Mouse (Mus musculus) large intestine, adult 2 months (tissue): ENCODE data around the gene Mgrn1. TPM values are rescaled to one million over a fixed set of nuclear protein-coding genes. Genes with fewer than 3 reads are reported as not detected.

Source experiments
- DNase-seq: peaks from one replicate; pipeline ENCODE4 v3.0.0-alpha.2; 2012; ENCODE audit warnings: low read depth, low spot score
- WGBS: fragments of 180-500 bp; shearing (Covaris S2); methylation state at CpG from one replicate; pipeline ENCODE4 v1.1.7; 2018; 5-methylcytosine and 5-hydroxymethylcytosine counted together
- polyA plus RNA-seq: library from polyadenylated mRNA; depleted of rRNA; stranded (reverse); fragments of >200 nt; gene quantifications from 2 replicates; pipeline ENCODE4 v1.2.3, GENCODE M21; 2012

Mgrn1 gene
- polyA plus RNA-seq, 1 experiment: 102 TPM

- 82% methylated on average over 1 of the region's 1 CpGs for whole genome bisulfite sequencing
- DNase-seq: no peak
These were observed 19.5 kb downstream of the Mgrn1 start for GRCm38 (mm10) chr16:4905591-4905990.

GRCm38 (mm10) chr16:4906559-4906958 lies 20.5 kb downstream of the Mgrn1 start:
- DNase-seq: no peak

DNA sequence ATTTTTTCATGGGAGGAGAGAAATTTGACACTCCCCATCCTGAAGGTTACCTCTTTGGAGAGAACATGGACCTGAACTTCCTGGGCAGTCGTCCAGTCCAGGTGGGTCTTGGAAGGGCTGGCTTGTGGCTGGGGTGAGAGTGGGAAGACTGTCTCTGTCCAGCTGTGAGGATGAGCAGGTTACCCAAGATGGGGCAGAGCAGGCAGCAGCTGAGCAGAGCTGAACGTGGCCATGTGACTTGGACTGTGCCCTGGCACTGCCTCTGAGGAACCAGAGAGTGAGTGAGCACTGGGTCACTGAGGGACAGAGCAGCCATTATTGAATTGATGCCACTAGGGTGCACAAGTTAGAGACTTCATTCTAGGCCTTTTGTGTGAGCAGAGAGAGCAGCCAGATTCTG lies 21.3 kb downstream of the Mgrn1 start:
- WGBS: 48% methylated on average over 2 of the region's 2 CpGs

DNA sequence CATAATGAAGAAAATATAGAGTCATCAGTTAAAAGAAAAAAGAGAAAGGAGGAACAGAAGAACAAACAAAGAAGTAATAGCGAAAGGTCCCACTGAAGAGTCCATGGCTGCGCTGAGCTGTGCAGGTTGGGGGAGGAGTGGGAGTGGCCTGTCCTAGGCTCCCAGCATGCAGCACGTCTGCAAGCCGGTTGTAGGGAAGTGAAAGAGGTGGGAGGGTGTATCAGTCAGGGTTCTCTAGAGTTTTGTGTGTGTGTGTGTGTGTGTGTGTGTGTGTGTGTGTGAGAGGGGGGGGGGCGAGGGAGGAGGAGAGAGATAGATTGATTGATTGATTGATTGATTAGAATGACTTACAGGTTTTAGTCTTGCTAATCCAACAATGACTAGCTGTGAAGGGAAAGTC lies 21.9 kb downstream of the Mgrn1 start:
- 70% methylated on average over 5 of the region's 5 CpGs for WGBS
- DNase-seq: no peak

More for the DNA sequence above, 21.3 kb downstream of the Mgrn1 start:
- no peak for DNase-seq

DNA sequence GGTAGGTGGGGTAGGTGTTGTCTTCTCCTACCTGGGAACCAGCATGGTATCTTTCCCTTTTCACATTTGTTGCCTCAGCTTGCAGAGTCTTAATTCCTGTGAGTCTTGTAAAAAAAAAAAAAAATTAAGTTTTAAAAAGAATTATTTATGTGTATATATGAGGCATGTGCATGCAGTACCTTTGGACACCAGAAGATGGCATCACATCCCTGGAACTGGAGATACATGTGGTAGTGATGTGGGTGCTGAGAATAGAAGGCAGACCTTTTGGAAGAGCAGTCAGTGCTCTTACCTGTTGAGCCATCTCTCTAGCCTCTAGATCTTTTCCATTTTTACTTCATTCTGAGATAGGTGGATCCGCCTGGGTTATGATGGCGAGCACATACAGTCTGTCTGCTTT lies 23.7 kb downstream of the Mgrn1 start:
- 97% methylated on average over 2 of the region's 2 CpGs for WGBS
- DNase-seq: no peak

GRCm38 (mm10) chr16:4910758-4911157 lies 24.7 kb downstream of the Mgrn1 start:
- no peak for DNase-seq

DNA sequence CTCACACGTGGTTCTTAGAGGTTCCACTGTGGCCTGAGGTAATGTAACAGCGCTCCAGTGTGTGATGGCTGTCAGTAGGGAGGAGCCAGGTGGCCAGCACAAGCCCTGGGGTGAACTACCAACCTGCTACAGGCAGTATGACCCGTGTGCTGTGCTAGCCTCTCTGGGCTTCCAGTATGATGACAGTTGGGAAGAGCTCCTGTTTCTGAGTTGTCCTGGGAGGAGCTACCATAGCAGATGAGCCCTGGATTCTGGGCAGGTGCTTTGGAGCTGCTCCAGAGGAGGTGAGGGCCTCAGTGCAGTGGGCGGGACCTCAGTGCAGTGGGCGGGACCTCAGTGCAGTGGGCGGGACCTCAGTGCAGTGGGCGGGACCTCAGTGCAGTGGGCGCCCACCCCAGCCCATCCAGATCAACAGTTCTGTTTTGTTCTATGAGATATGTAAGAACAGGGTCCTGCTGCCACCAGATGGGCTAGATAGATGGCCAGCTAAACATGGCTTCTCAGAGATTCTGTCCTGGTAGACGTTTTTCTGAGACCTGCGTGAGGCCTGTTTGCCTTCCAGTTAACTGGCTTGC lies 26.1 kb downstream of the Mgrn1 start:
- DNase-seq: no peak
- 81% methylated on average over 10 of the region's 10 CpGs for WGBS

More at GRCm38 (mm10) chr16:4910758-4911157, 24.7 kb downstream of the Mgrn1 start:
- WGBS: 92% methylated on average over 8 of the region's 8 CpGs

DNA sequence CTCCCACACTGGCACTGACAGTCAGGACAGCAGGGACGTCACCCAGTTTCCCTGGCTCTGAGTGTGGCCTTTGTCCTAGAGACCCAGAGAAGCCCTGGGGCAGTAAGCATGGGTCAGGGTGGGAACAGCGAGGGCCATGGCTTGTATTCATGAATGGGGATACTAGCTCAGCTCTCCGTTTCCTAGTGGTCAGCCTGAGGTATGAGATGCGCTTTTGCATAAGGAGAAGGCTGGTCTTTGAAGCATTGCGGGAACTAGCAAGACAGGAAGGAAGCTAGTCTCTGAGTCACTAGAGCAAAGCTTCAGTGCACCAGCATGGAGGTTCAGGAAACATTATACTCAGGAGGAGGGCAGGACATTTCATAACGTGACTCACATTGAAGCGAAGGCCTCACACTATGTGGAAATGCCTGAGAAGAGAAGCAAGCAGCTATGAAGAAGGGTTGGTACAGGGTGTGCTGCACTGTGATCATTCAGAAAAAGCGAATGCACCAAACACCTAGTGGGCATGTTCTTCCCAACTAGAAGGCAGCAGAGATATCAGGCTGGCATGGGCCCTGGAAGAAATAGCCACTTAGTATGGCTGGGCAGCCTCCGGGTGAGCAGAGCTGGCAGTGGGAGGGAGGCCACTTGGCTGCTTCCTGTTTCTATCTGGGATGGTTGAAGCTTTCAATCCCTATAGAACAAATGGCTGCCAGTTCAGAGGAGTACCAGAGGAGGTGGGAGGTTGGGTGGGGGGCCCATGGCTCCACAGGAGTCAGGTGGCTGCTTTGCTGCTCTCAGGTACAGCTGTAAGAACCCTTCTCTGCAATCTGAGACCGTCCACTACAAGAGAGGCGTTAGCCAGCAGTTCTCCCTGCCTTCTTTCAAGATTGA lies 27.1 kb downstream of the Mgrn1 start:
- DNase-seq: no peak
- 68% methylated on average over 11 of the region's 11 CpGs for WGBS

DNA sequence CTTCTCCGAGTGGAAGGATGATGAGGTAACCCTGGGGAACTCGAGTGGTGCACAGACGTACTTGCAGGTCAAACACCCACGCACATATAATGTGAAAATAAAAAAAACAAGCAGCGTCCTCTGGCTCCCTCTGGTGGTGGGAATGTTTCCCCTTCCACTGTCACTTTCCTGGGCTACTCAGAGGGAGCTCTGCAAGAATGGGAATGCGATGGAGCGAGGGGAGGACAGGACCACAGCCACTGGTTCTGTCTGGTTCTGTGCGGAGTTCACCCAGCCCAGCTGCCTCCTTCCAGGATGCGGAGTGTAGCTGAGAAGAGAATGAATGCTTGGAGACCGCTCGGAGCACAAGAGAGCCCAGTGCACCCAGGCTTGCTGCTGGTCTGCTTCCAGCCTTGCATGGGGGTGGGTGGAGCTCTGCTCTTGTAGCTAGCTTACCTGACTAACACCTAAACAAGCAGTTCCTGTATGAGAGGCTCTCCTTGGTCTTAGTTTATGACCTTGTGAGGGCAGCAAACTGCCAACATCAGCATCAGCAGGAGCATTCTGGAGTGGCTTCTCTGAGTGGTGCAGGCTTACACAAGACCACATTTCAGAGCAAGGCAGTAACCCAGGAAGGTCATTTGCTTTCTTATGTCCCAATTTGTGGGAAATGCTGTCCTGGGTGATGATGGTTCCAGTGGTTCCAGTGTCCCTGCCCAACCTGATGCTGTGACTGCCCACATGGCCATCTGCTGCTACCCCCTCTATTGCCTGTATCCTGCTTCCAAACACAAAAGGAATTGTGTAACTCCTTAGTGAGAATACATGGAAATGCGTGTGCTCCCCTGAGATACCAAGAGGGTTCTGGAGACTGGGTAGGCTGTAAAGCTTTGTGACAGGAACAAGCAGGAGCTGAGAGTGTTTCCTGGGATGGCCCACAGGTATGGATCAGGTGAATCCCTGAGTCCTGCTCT lies 28.0 kb downstream of the Mgrn1 start:
- DNase-seq: peak; percentile 50
- WGBS: 39% methylated on average over 12 of the region's 12 CpGs

DNA sequence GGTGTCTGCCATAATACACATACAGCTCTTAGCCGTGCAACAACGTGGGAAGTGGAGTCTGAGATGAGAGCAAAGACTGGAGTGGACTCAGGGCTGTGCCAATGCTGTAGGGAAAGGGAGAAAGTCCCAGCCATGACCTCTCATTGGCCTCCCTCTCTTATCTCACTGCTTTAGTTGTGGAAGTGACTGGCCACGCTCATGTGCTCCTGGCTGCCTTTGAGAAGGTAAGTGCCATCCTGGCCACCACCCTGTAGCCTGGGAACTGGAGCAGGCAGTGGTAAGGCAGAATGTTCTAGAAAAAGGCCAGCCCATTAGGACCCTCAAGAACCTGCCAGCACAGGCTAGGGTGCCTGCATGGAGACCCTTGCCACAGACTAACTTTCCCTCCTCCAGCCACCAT lies 29.9 kb downstream of the Mgrn1 start:
- DNase-seq: no peak
- WGBS: 74% methylated on average over 3 of the region's 3 CpGs

DNA sequence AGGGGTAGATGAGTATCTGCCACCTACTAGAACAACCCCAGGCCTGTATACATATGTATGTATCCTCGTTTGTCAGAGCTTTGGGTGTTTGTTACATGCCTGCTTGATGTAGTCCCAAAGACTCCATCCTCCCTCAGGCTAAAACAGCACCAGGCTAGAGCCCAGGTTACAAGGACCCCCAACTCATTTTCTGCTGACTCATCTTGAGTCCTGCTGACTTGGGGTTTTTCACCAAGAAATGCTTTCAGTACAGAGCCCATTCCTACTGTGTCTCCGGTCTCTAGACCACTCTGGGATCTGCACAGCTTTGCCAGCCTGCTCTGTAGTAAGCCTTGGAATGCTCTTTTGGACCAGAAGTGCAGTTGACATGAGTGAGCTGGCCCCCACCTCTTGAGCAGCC lies 30.6 kb downstream of the Mgrn1 start:
- no peak for DNase-seq
- WGBS: 92% methylated on average over 2 of the region's 2 CpGs

- no peak for DNase-seq
- WGBS: 75% methylated on average over 4 of the region's 4 CpGs
These were observed 34.5 kb downstream of the Mgrn1 start for GRCm38 (mm10) chr16:4920556-4920955.

DNA sequence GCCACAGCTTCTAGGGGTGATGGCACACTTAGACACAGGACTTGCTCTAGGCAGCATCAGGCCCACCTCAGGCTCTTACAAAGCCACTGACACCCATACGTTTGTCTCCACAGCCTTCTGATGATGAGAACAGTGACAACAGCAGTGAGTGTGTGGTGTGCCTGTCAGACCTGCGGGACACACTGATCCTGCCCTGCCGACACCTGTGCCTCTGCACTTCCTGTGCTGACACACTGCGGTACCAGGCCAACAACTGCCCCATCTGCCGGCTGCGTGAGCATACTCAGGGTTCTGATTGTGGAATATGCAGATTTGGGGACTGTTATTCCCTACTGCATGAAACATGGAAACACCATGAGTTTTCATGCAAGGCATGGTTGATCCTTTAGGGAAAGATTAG lies 36.4 kb downstream of the Mgrn1 start:
- 86% methylated on average over 6 of the region's 6 CpGs for WGBS
- DNase-seq: no peak

- no peak for DNase-seq
- 90% methylated on average over 5 of the region's 5 CpGs for WGBS
These were observed 37.9 kb downstream of the Mgrn1 start for GRCm38 (mm10) chr16:4923996-4924395.

DNA sequence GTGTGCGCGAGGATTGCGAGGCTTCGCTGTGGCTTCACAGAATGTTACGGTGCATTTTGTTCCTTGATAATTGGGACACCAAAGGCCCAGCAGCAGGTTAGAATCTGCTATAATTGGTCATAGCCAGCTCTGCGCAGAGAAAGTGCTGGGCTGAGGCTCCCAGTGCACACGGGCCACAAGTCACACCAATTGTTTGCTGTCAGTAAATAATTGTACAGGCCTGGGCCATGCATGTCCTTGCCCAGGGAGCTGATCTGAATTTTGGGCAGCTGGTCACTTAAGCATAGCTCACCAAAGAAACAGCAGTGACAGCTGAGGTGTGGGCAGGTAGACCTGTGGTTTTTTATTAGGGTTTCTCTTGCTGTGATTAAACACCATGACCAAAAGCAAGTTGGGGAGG lies 41.9 kb downstream of the Mgrn1 start:
- WGBS: 90% methylated on average over 7 of the region's 7 CpGs
- DNase-seq: no peak

DNA sequence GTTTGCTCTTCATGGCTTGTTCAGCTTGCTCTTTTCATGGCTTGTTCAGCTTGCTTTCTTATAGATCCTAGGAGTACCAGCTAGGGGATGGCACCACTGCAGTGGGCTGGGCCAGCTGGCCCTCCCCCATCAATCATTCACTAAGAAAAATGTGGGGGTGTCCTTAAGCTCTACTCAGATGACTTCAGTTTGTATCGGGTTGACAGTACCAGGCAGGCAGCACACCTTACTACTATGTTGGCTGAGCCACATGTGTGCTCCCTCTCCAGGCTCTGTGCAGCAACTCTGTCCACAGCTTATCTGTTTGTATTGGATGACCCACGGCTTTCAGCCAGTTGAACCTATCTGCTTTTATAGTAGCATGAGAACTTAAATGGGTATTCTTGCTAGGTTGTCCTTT lies 42.4 kb downstream of the Mgrn1 start:
- 87% methylated on average over 2 of the region's 2 CpGs for WGBS

GRCm38 (mm10) chr16:4932429-4932828 lies 46.4 kb downstream of the Mgrn1 start:
- no peak for DNase-seq
- WGBS: 65% methylated on average over 3 of the region's 3 CpGs

More for the DNA sequence above, 42.4 kb downstream of the Mgrn1 start:
- no peak for DNase-seq

DNA sequence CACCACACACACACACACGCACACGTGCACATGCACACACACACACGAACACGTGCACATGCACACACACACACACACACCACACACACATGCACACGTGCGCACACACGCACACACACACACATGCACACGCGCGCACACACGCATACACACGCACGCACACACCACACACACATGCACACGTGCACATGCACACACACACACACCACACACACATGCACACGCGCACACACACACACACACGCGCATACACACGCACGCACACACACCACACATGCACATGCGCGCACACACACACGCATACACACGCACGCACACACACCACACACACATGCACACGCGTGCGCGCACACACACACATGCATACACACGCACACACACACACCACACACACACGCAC lies 49.4 kb downstream of the Mgrn1 start:
- WGBS: 97% methylated on average over 31 of the region's 31 CpGs
- DNase-seq: no peak

DNA sequence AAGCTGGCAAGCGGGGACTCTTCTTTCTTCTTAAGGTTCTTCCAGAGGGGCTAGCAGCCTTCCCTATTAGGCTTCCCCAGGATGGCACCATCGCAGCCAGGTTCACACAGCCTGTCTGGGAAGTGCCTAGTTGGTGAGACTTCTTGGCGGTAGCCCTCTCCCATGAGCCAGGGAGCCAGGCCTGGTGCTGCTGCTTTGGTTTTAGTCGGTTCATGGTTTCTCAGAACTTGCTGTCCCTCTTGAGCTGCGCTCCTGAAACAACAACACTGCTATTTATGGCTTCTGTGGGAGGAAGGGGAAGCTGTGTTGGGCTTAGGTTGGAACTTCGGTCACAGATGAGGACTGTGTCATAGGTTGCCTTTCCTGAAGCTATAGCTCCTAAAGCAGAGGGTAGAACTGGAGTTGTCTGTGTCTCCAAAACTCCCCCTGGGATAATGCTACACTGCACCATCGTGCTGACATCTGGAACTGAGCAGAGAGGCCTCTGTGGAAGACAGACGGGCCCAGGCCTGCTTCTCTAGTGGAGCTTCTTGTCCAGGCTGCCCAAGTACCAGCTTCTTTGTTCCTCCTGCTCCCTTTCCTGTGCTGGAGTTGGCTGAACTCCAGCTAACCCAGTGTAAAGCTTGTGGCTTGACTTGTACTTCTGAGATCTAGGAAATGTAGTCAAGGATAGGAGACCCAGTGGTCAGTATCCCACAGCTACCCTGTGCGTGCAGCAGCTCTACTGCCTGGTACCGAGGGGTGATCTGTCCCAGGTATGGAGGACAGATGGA lies 50.1 kb downstream of the Mgrn1 start:
- 78% methylated on average over 10 of the region's 10 CpGs for WGBS
- DNase-seq: no peak
